Mouse (Mus musculus) ES-E14 (cell line): Measurements from ENCODE around the gene Irf5. TPM values are rescaled to one million over a fixed set of nuclear protein-coding genes. Genes with fewer than 3 reads are reported as not detected.

Experiments used
- DNase-seq: peaks from one replicate; pipeline ENCODE4 v3.0.0-alpha.2; 2013; ENCODE audit warnings: low read depth, low spot score
- H3K27ac ChIP-seq: 2 replicates; pipeline ENCODE4 v1.5.1; 2012; ENCODE audit warnings: low read depth, mild to moderate bottlenecking, low read length, moderate library complexity, mixed read lengths; ENCODE audit not compliant: poor library complexity, insufficient read depth, severe bottlenecking
- H3K36me3 ChIP-seq: 2 replicates; pipeline ENCODE4 v1.6.1; 2012; ENCODE audit warnings: mild to moderate bottlenecking, low read length, moderate library complexity, mixed read lengths; ENCODE audit not compliant: control insufficient read depth, poor library complexity, insufficient read depth, severe bottlenecking
- H3K4me1 ChIP-seq, 2 experiments: fragments of 150-350 bp in 1 of 2; sonication (generic) in 1 of 2; 2 replicates each; pipeline ENCODE4 v1.6.1; 2012; ENCODE audit warnings: low read length in 2 of 2, mild to moderate bottlenecking in 1 of 2, mixed read lengths in 1 of 2; ENCODE audit not compliant: control insufficient read depth in 2 of 2, insufficient read depth in 2 of 2, poor library complexity in 1 of 2
- H3K4me3 ChIP-seq, 2 experiments: fragments of 150-350 bp in 1 of 2; sonication (generic) in 1 of 2; 2 replicates each; pipeline ENCODE4 v1.5.1; 2012; ENCODE audit warnings: low read length in 2 of 2, low read depth in 1 of 2, mild to moderate bottlenecking in 1 of 2, mixed read lengths in 1 of 2; ENCODE audit not compliant: insufficient read depth in 1 of 2, poor library complexity in 1 of 2, severe bottlenecking in 1 of 2
- H3K9ac ChIP-seq: 2 replicates; pipeline ENCODE4 v1.6.1; 2012; ENCODE audit warnings: low read depth, mild to moderate bottlenecking, low read length, mixed read lengths; ENCODE audit not compliant: poor library complexity, insufficient read depth, severe bottlenecking
- H3K9me3 ChIP-seq: fragments of 150-350 bp; sonication (generic); 2 replicates; pipeline ENCODE4 v1.6.1; 2012; ENCODE audit warnings: low read depth, mild to moderate bottlenecking, low read length; ENCODE audit not compliant: control insufficient read depth, insufficient read depth
- CHD2 ChIP-seq: IDR thresholded peaks from 2 replicates; pipeline ENCODE4 v1.6.1; 2014; ENCODE audit warnings: mild to moderate bottlenecking, low read depth, low read length, inconsistent platforms
- HCFC1 ChIP-seq: IDR thresholded peaks from 2 replicates; pipeline ENCODE4 v1.6.1; 2012; ENCODE audit warnings: low read length, inconsistent platforms, borderline replicate concordance; ENCODE audit not compliant: insufficient read depth
- MAFK ChIP-seq: IDR thresholded peaks from 2 replicates; pipeline ENCODE4 v1.6.1; 2014; ENCODE audit warnings: mild to moderate bottlenecking, low read depth, low read length, inconsistent platforms; ENCODE audit not compliant: insufficient read depth
- ZC3H11A ChIP-seq: IDR thresholded peaks from 2 replicates; pipeline ENCODE4 v1.6.1; 2012; ENCODE audit warnings: low read depth, mild to moderate bottlenecking, inconsistent platforms, low read length, borderline replicate concordance
- ZNF384 ChIP-seq: IDR thresholded peaks from 2 replicates; pipeline ENCODE4 v1.6.1; 2012; ENCODE audit warnings: low read depth, low read length, inconsistent platforms
- in situ Hi-C, 2 experiments: fragments of 600-800 bp; cut with MboI; formaldehyde crosslinking; loops; one replicate each; pipeline ENCODE4 v1.15.1; 2025; ENCODE audit warnings: low sequenced_read_pairs in 2 of 2, inconsistent platforms in 1 of 2; ENCODE audit not compliant: unreplicated experiment in 2 of 2
- total RNA-seq: library from RNA; depleted of rRNA; stranded (reverse); fragments of 300-350 nt; gene quantifications from 2 replicates; pipeline ENCODE4 v1.2.3, GENCODE M21; 2012

Irf5 gene
- total RNA-seq, 1 experiment, result 3.7 TPM

DNA sequence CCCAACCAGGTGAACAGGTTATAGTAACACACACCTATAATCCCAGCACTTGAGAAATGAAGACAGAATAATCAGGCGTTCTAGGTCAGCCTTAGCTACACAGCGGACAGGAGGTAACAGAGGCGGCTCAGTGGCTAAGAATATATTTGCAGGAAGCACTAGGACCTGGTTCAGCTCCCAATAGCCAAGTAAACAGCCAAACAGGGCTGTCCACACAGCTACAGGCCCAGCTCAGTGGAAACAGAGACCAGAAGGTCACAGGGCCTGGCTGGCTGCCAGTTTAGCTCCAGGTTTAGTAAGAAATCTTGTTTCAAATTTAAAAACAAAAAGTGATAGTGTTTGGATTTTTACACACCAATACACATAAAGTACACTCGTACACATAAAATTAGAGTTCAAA, 32.3 kb upstream of the Irf5 start:
- no peaks in the 10 kb centered on the region for H3K36me3 ChIP-seq
- H3K27ac ChIP-seq, result no peak overlapping the region
- no peak overlapping the region for H3K4me3 ChIP-seq
- H3K4me1 ChIP-seq, result peaks cover 0 to 3% of the 10 kb centered on the region in 2 experiments; a peak in 1 of 4 replicates
- TF ChIP-seq HCFC1 (no peak), MAFK (no peak)
- DNase-seq, result no peak
- H3K9me3 ChIP-seq, result no peaks in the 10 kb centered on the region
- H3K9ac ChIP-seq, result no peak overlapping the region
- in situ Hi-C loops, result no loop called here

DNA sequence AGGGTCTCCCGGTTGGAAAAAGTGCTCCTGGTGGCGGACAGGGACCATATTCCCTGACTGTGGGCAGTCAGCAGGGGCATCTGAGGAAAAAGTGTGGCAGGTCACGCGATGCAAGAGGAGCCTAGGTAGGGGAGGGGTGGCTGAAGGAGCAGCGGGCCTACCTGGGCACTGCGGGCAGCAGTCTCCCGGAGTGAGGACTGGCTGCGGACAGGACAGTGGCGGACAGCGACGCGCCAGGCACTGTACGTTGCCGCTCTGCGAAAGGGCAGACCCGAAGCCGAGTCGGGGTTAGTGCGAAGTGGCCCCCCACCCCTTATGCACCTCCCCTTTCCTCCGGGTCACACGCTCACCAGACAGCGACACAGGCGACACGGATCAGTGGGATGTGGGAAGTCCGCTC, 30.2 kb upstream of the Irf5 start:
- Histone ChIP-seq H3K9me3 (no peaks in the 10 kb centered on the region), H3K4me3 (peak overlapping the region; percentile 54 to 67), H3K9ac (peak overlapping the region; percentile 21; the same call in 1 of the 2 replicates), H3K4me1 (peaks cover 0 to 2% of the 10 kb centered on the region in 2 experiments; a peak in 1 of 4 replicates), H3K27ac (no peak overlapping the region), H3K36me3 (no peaks in the 10 kb centered on the region)
- in situ Hi-C loops, result no loop called here
- no peak for DNase-seq
- TF ChIP-seq ZNF384, result no peak
- no peak for TF ChIP-seq HCFC1
- no peak for TF ChIP-seq ZC3H11A
- no peak for TF ChIP-seq CHD2
- TF ChIP-seq MAFK, result no peak

DNA sequence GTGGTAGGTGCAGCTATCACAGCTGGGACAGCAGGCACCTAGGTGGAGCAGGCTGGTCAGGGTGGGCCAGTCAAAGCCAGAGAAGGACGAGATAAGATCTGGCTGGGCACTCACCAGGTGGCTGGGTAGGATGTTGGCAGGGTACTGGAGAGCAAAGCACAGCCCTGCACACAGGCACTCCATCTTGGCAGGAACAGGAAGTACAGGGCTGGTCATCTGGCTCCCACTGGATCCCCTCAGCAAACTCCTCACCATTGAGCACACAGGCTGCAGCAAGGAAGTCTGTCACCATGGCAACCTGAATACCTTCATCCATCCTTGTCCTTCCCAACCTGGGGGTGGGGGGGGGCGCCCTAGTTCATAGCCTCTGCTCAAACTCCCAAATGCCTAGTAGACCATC, 28.6 kb upstream of the Irf5 start:
- Histone ChIP-seq H3K9ac (no peak overlapping the region), H3K27ac (no peak overlapping the region), H3K4me1 (no peaks in the 10 kb centered on the region; a peak in 1 of 4 replicates), H3K4me3 (no peak overlapping the region), H3K36me3 (no peaks in the 10 kb centered on the region), H3K9me3 (no peaks in the 10 kb centered on the region)
- in situ Hi-C loops, result no loop called here
- no peak for DNase-seq
- no peak for TF ChIP-seq HCFC1
- no peak for TF ChIP-seq ZC3H11A
- TF ChIP-seq ZNF384, result no peak
- TF ChIP-seq CHD2, result no peak
- TF ChIP-seq MAFK, result no peak

DNA sequence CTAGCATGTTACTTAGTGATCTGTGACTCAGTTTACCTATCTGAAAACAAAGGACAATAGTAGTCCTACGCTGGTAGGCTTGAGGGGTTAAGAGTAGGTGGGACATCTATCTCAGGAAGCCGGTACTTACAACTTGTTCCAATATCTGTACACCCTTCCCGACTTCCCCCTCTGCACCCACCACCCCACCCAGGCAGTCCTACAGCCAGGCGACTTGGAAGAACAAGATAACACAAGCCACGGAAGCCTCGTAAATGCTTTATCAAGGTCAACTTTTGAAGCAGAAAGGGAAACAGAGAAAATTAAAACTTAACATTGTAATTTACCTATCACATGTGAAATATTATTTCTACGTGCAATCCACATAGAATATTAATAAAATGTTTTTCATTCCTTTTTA, 26.2 kb upstream of the Irf5 start:
- no peak overlapping the region for H3K9ac ChIP-seq
- H3K4me1 ChIP-seq, result no peaks in the 10 kb centered on the region; a peak in 1 of 4 replicates
- TF ChIP-seq HCFC1 (no peak), MAFK (no peak), CHD2 (no peak), ZC3H11A (no peak), ZNF384 (no peak)
- no peak overlapping the region for H3K4me3 ChIP-seq
- DNase-seq, result no peak
- in situ Hi-C loops, result no loop called here
- no peaks in the 10 kb centered on the region for H3K36me3 ChIP-seq
- no peaks in the 10 kb centered on the region for H3K9me3 ChIP-seq
- H3K27ac ChIP-seq, result no peak overlapping the region

DNA sequence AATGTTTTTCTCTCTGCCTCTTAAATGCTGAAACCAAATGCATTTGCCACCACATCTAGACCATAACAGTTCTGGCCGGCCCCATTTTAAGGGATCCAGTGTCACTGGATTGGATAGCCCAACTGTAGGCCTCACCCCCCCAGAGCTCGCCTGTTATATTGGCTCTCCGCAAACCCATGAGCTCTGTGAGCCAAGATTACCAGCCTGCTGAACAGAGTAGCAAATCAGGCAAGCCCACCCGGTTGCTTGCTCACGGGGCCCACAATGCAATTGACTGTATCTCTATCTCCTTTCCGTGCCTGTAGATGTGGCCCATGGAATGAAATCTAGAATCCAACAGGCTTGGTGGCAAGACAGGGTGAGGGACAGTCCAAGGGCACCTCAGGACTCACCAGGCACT, 25.6 kb upstream of the Irf5 start:
- Histone ChIP-seq H3K27ac (no peak overlapping the region), H3K9me3 (no peaks in the 10 kb centered on the region), H3K9ac (no peak overlapping the region), H3K4me3 (no peak overlapping the region), H3K36me3 (no peaks in the 10 kb centered on the region), H3K4me1 (no peaks in the 10 kb centered on the region; a peak in 1 of 4 replicates)
- in situ Hi-C loops, result no loop called here
- no peak for DNase-seq
- no peak for TF ChIP-seq MAFK
- no peak for TF ChIP-seq HCFC1
- no peak for TF ChIP-seq CHD2
- TF ChIP-seq ZNF384, result no peak
- no peak for TF ChIP-seq ZC3H11A
